Mouse (Mus musculus): ENCODE results near the gene Dnajb14. TPM values are rescaled to one million over a fixed set of nuclear protein-coding genes. Genes with fewer than 3 reads are reported as not detected.
A peak's percentile ranks its signal among the peaks of the same experiment; 100 is the strongest.
"Not testable (repeated sequence)": the region's sequence is repeated elsewhere in the genome, so short reads cannot be mapped to it uniquely, and the experiment has no call there.

Gene Dnajb14
- polyA plus RNA-seq, 1 experiment: 12.1 TPM

DNA sequence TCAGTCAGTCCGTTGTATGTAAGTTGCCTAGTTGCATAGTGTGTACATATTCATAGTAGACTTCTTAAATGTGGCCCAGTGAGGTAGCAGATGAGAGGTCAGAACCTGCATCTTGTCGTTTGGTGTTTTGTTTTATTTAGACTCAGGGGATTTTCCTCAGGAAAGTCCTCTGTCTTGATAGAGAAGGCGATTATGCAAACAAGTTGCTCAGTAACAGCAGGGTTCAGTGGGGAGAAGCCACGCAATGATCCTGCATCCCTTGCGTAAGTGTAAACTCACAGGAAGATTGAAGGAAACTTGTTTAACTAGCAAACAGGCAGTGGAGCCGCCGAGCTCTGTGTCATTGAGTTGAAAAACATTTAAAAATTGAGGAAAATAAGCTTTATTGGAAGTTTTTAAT is 20.5 kb downstream of the Dnajb14 start:
- DNase-seq (ENCODE audit: low read depth): no peak
- TF ChIP-seq CTCF (IDR thresholded peaks at IDR 0.05; ENCODE audit: borderline replicate concordance, extremely low read depth, insufficient read depth, insufficient read length) (no peak), POLR2A (IDR thresholded peaks at IDR 0.05; ENCODE audit: borderline replicate concordance, extremely low read depth, insufficient read depth, insufficient read length, poor library complexity, severe bottlenecking) (no peak)

DNA sequence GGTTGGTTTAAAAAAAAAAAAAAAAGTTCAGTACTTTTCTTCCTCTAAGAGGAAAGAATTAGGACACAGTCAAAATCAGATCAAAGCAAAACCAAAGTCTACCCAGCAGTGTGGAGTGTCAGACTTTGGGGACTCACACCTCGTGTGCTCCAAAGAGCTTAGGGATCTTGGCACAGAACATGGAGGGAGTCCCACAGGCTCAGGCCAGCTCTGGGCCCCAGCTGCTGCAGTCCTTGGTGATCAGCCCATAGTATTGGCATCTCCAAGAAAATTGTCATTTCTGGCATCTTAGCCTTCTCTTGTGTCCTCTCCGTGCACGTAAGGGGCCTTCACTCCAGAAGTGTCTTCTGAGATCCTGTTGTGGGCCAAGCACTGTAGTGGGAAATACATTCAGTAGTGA is 23.6 kb downstream of the Dnajb14 start:
- no peak for DNase-seq (ENCODE audit: low read depth)
- TF ChIP-seq CTCF (IDR thresholded peaks at IDR 0.05; ENCODE audit: borderline replicate concordance, extremely low read depth, insufficient read depth, insufficient read length) (no peak), POLR2A (IDR thresholded peaks at IDR 0.05; ENCODE audit: borderline replicate concordance, extremely low read depth, insufficient read depth, insufficient read length, poor library complexity, severe bottlenecking) (no peak)

DNA sequence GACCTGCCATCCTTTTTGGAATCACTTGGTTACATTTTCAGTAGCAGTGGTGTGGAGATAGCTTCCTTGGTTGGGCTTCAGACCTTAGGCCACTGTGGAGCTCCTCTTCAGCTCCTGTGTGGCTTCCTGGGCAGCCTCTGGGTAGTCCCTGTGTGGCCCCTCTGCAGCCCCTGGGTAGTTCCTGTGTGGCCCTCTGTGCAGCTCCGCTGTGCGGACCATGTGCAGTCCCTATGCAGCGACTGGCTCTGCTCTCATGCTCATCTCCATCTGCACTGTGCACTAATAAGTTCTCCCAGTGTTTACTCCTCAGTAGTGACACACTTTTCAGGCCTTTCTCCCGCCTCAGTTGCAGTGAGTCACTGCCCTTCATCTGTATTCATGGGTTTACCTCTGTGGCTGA is 24.6 kb downstream of the Dnajb14 start:
- no peak for DNase-seq (ENCODE audit: low read depth)
- TF ChIP-seq CTCF (IDR thresholded peaks at IDR 0.05; ENCODE audit: borderline replicate concordance, extremely low read depth, insufficient read depth, insufficient read length) (no peak), POLR2A (IDR thresholded peaks at IDR 0.05; ENCODE audit: borderline replicate concordance, extremely low read depth, insufficient read depth, insufficient read length, poor library complexity, severe bottlenecking) (no peak)

DNA sequence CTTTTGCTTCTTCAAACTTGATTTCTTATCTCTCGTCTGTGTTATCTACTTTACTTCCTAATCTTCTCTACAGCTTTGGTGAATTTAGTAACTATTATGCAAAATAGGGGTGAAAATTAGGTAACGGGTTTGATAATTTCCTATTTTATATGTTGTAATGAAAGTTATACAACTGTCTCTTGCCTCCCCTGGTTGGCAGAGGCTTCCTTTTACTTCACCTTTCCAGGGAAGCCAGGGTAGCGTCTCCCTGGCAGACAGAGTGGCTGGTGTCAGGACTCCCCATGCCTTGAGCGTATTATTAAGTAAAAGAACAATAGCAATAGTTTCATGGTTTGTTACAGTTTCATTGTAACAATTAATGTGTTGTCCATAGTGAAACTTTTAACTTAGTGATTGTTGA is 26.3 kb downstream of the Dnajb14 start:
- TF ChIP-seq CTCF (IDR thresholded peaks at IDR 0.05; ENCODE audit: borderline replicate concordance, extremely low read depth, insufficient read depth, insufficient read length) (no peak), POLR2A (IDR thresholded peaks at IDR 0.05; ENCODE audit: borderline replicate concordance, extremely low read depth, insufficient read depth, insufficient read length, poor library complexity, severe bottlenecking) (no peak)
- DNase-seq (ENCODE audit: low read depth): no peak

DNA sequence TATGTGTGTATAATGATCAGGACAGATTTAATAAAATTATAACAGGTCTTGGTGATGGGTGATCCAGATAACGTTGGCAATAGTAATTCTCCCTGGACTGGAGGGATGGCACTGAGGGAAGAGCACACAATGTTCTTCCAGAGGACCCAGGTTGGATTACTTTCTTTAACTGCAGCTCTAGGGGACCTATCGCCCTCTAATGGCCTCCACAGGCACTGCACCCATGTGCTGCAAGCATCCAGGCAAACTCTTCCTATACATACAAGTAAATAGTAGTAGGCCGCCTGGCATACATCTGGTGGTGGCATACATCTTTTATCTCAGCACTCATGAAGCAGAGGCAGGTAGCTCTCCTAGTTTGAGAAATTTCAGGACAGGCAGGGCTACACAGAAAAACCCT is 27.7 kb downstream of the Dnajb14 start:
- TF ChIP-seq POLR2A (IDR thresholded peaks at IDR 0.05; ENCODE audit: borderline replicate concordance, extremely low read depth, insufficient read depth, insufficient read length, poor library complexity, severe bottlenecking) (no peak), CTCF (IDR thresholded peaks at IDR 0.05; ENCODE audit: borderline replicate concordance, extremely low read depth, insufficient read depth, insufficient read length) (peak; percentile 44; the same call in 1 of the 2 replicates)
- DNase-seq (ENCODE audit: low read depth): no peak

DNA sequence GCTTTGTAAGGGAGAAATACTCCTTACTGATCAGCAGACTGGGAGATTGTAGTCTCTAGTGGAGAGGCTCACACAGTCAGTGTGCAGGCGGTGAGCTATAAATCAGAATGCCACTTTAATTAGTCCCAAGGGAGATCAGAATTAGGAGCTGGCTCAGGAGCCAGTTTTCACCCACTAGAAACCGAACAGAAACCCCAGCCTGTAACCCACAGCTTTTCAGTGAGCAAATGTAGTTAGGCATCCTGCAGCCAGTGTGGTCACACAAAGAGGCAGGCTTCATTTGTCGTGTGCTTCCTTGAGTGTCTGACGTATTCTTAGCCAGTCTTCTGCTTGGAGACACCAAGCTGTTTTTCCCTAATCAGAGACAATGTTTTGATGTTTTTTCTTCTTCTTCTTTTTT is 28.9 kb downstream of the Dnajb14 start:
- TF ChIP-seq POLR2A (IDR thresholded peaks at IDR 0.05; ENCODE audit: borderline replicate concordance, extremely low read depth, insufficient read depth, insufficient read length, poor library complexity, severe bottlenecking) (no peak), CTCF (IDR thresholded peaks at IDR 0.05; ENCODE audit: borderline replicate concordance, extremely low read depth, insufficient read depth, insufficient read length) (no peak)
- DNase-seq (ENCODE audit: low read depth): no peak

DNA sequence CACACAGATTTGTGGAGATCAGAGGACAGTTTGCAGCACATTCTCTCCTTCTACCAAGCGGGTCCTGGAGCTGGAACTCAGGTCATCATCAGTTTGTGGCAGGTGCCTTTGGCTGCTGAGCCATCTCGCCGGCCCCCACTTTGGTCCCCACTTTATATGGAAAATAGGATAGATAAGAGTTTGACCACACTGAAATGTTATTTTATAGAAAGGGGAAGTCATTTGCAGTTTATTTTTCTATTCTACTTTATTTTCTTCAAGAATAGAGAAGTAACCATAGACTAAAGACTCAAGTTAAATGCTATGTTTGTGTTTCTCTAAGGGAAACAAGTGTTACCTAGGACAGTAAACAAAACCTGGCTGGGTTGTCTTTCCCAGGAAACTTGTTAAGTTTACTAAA is 29.4 kb downstream of the Dnajb14 start:
- DNase-seq (ENCODE audit: low read depth): no peak
- TF ChIP-seq CTCF (IDR thresholded peaks at IDR 0.05; ENCODE audit: borderline replicate concordance, extremely low read depth, insufficient read depth, insufficient read length): no peak
- no peak for TF ChIP-seq POLR2A (IDR thresholded peaks at IDR 0.05; ENCODE audit: borderline replicate concordance, extremely low read depth, insufficient read depth, insufficient read length, poor library complexity, severe bottlenecking)

DNA sequence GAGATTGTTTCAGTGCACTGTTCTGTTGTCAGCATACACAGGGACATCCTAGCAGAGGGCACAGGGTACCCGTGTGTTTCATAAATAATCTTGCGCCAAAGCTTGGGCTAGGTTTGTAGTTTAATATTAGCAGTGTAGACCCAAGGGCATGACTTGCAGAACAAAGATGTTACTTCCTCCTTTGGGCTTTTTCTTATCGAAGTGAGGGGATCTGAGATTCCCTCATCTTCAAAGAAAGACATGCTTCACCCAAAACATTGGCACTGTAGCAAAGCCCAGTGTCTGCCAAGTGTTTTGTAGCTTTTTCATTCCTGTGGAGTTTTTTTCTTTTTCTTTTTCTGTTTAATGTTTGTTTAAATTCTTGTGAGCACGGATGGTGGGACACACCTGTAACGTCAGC is 30.2 kb downstream of the Dnajb14 start:
- no peak for DNase-seq (ENCODE audit: low read depth)
- no peak for TF ChIP-seq POLR2A (IDR thresholded peaks at IDR 0.05; ENCODE audit: borderline replicate concordance, extremely low read depth, insufficient read depth, insufficient read length, poor library complexity, severe bottlenecking)
- TF ChIP-seq CTCF (IDR thresholded peaks at IDR 0.05; ENCODE audit: borderline replicate concordance, extremely low read depth, insufficient read depth, insufficient read length): no peak

DNA sequence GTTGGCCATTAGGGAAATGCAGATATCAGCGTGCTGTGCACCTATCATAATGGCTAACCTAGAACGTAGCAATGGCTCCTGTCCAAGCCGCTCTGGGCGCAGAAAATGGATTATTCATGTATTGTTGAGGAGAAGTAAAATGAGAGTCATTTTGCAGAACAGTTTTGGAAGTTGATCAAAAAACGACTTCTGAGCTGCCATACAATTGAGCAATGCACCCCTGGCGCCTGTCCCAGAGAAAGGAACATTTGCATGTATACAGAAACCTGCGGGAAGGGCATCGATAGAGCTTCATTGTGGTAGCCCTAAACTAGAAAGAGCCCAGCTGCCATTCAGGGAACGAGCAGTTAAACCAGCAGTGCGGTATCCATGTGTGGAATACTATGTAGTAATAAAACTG is 32.7 kb downstream of the Dnajb14 start:
- no peak for TF ChIP-seq CTCF (IDR thresholded peaks at IDR 0.05; ENCODE audit: borderline replicate concordance, extremely low read depth, insufficient read depth, insufficient read length)
- no peak for TF ChIP-seq POLR2A (IDR thresholded peaks at IDR 0.05; ENCODE audit: borderline replicate concordance, extremely low read depth, insufficient read depth, insufficient read length, poor library complexity, severe bottlenecking)
- peak; percentile 83 for DNase-seq (ENCODE audit: low read depth)

DNA sequence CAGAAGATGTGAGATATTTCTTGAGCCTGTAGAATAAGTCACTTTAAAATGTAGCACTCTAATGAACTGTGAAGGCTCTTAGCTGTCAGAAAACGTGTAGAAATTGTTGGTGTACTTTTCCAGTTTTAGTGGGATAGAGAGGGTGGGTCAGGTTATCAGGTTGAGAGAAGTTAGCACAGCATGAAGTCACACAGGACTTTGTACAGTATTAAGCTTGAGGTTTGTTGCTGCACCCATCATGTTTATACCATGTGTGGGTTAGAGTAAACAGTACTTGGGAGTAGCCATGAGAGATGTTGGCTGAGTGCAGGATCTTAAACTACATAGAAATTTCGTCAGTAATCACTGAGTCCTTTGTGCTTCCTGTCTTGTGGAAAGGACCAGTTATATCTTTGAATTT is 45.6 kb downstream of the Dnajb14 start:
- DNase-seq (ENCODE audit: low read depth): no peak
- TF ChIP-seq POLR2A (IDR thresholded peaks at IDR 0.05; ENCODE audit: borderline replicate concordance, extremely low read depth, insufficient read depth, insufficient read length, poor library complexity, severe bottlenecking): no peak
- no peak for TF ChIP-seq CTCF (IDR thresholded peaks at IDR 0.05; ENCODE audit: borderline replicate concordance, extremely low read depth, insufficient read depth, insufficient read length)

DNA sequence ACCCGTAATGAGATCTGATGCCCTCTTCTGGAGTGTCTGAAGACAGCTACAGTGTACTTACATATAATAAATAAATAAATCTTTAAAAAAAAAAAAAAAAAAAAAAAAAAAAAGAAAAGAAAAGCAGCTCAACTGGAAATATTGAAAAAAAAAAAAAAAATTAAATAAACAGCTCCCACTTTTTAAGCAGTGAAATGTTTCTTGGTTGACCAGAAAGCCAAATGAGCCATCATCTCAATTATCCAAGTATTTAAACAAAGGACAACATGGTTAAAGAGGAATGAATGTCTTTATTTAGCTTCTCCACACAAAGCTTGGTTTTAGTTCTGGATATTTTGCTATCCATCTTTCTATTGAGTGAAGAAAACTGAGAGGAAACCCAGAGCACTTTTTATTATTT is 47.1 kb downstream of the Dnajb14 start:
- DNase-seq (ENCODE audit: low read depth): not testable (repeated sequence)

DNA sequence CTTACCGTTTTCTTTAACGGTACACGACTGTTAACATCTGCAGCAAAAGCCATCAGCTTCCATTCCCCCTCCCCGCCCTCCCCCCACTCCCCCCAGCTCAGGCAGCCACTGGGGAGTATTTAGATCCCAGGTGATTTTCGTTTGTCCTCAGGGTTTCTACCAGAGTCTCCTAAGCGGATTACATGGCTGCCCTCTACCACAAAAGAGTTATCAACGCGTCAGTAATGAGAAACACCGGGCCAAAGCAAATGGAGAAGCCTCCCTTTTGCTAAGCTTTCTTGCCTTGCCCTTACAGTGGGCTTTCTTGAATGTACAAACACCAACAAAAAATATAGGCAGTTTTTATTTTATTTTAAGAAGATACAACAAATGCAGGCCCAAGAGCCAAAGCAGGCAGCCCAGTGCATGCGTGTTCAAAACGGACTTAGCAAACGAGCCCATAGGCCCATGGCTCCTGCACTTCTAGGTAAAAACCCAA is 50.3 kb downstream of the Dnajb14 start:
- DNase-seq (ENCODE audit: low read depth): no peak

More for the DNA sequence above, 50.3 kb downstream of the Dnajb14 start:
- TF ChIP-seq CTCF (IDR thresholded peaks at IDR 0.05; ENCODE audit: borderline replicate concordance, extremely low read depth, insufficient read depth, insufficient read length) (no peak), POLR2A (IDR thresholded peaks at IDR 0.05; ENCODE audit: borderline replicate concordance, extremely low read depth, insufficient read depth, insufficient read length, poor library complexity, severe bottlenecking) (no peak)

Measured in brain, embryonic 14.5 days (tissue).